Mouse (Mus musculus): ENCODE results near the gene Selenof. TPM values are rescaled to one million over a fixed set of nuclear protein-coding genes. Genes with fewer than 3 reads are reported as not detected.

The Selenof gene
- total RNA-seq, 1 experiment from 2014 or later, result 182 TPM

DNA sequence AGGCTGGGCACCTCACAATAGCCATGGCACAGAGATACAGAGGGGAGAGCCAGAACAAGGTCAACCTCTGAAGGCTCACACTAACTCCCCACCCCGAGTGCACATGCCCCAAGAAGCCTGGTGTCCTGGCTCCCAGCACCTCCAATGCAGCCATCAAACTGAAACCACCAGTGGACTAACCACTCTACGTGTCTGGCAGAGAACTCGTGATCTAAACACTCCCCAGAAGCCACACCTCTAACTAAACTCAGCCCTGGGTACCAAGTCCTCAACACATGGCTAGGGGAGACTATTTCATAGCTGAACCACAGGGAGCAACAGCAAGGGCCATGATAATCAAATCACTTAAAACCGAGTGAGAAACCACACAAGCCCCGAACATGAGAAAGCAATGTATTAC is 11.8 kb upstream of the Selenof start:
- ATAC-seq (ENCODE audit: extremely low read depth, insufficient number of reproducible peaks, low FRiP score, poor library complexity, severe bottlenecking), result no peak

DNA sequence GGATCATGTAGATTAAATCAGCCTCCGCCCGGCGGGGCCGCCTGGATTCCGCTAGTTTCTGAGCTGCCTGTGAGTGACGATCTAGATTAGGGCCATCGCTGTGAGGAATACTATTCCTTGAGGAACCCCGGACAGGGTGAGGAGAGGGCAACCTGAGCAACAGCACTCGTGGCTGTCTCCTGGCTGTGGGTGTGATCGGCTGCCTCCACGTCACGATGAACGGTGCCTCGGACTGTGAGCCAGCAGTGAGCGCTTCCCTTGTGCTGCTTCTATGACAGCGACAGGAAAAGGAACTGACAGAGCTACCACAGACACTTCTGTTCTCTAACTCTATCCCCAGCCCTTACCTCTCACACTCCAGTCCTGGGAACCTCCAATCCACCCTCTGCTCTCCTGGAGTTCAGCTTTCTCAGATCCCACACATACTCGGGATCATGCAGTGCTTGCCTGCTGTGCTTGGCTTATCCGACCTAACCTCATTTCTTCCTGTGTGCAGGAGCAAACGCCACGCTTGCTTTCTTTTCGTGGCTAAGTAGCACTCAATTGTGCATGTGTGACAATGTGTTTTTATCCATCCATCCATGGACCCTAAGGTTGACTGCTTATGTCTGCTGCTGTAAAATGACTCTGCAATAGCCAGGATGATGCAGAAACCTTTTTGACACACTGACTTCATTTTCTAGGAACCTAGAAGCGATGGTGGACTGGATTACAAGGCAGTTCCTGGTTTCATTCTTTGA is 8.4 kb upstream of the Selenof start:
- ATAC-seq (ENCODE audit: extremely low read depth, insufficient number of reproducible peaks, low FRiP score, poor library complexity, severe bottlenecking), result peak; percentile 79

DNA sequence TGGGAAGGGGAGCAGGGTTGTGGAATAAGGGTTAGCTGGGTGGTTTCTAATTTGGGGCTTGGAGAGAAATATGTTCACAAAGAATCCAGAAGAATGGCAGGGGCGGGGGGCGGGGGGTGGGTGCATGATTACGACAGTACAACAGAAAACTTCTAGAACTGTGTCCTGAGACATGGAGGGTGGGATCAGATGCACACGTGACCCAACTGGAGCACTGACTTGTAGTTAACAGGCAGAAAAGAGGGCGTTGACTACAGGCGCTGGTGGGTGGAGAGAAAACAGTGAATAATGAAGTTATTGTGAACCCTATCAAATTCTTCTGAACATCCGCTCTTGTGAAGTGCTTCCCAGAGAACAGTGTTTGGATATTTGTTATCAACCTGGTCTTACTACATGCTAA is 6.2 kb upstream of the Selenof start:
- no peak for ATAC-seq (ENCODE audit: extremely low read depth, insufficient number of reproducible peaks, low FRiP score, poor library complexity, severe bottlenecking)

DNA sequence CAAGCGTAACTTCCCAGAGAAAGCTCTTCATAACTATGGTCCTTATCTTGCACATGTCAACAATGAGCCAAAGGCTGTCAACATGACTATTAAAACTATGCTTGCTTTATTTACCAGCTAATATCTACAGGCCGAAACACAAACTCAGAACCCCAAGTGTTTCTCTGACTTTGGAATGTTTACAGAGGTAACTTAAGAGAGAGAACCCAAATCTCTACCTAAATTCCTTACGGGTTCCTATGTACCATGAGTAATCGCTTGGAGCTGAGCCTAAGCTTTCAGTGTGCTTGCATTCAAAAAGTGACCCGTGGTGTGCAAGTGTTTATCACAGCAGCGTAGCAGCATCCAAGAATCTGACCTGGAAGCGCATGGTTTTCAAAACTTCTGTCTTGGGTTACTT is 4.9 kb upstream of the Selenof start:
- ATAC-seq (ENCODE audit: extremely low read depth, insufficient number of reproducible peaks, low FRiP score, poor library complexity, severe bottlenecking), result no peak

DNA sequence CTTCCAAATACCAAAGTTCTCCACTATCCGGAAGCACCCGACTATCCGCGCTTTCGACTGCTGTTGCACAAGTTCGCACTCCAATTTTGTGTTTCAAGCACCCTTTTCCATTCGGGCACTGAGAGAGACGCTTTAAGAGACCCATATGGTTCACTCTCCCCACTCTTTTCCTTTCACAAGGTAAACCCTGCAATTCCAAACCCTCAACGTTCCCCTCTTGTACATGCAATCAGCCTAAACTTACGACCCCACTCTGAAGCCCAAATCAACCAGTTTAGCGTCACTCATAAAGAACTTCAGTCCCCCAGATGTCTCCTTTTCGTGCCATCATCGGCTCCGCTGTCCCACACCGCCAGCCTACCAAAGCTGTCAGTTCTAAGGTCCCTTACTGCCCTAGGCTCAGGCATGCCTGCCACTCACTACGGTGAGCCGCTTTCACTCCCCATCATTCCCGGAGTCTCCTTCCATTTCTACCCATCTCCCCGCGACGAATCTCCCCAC is 1.2 kb upstream of the Selenof start:
- ATAC-seq (ENCODE audit: extremely low read depth, insufficient number of reproducible peaks, low FRiP score, poor library complexity, severe bottlenecking), result no peak

DNA sequence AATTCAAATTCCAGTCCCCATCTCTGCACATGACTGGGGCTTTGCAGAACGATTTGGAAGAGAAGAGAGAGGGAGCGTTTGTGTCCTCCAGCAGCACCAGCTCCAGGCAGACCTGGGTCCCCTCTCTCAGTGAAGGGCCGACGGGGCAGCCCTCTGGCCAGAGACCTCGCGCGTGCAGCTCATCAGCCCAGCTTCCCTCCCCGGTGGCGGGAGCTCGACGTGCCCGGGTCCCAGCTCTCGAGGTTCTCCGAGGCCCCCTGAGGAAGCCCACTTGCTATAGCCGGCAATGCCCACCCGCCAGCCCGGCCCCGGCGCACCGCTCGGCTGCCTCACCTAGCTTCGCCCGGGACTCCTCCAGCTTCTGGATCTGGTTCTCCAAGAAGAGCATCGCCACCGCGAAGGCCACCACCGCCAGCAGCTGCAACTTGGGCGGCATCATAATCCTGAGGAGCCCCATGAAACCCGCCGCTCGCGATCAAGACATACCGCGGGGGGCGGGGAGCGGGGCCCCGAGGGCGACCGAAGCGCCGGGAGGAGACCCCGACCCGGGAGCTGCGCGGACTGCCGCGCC is 618 bp upstream of the Selenof start:
- no peak for ATAC-seq (ENCODE audit: extremely low read depth, insufficient number of reproducible peaks, low FRiP score, poor library complexity, severe bottlenecking)

DNA sequence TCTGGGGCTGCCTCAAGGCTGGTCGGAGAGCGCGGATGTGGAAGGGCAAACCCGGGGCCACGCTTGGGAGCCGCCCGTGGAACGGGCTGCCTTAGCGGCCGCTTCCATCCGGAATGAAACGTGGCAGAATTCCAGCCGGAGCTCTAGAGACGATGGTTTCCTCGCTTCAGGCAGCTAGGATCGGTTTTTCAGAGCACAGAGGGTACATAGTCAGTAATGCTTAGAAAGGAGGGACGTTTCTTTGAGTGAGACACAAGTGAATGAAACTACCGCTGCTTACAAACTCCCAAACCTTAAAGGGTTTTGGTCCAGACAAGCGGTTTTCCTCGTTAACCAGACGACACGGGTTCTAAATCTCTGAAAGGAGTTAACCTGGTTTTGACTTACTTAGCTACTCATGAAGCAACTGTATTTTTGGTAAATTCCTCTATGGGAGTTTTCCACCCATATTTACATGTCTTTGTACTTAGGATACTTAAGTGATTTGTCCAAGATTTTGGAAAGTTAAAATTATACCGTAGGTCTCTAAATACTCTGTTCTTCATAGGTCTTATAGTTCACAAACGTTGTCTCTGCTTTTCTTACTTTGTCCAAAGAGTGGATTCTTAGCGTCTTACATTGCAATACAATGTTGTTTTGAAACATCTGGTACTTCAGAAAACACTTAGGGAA is 848 bp downstream of the Selenof start:
- ATAC-seq (ENCODE audit: extremely low read depth, insufficient number of reproducible peaks, low FRiP score, poor library complexity, severe bottlenecking), result no peak

DNA sequence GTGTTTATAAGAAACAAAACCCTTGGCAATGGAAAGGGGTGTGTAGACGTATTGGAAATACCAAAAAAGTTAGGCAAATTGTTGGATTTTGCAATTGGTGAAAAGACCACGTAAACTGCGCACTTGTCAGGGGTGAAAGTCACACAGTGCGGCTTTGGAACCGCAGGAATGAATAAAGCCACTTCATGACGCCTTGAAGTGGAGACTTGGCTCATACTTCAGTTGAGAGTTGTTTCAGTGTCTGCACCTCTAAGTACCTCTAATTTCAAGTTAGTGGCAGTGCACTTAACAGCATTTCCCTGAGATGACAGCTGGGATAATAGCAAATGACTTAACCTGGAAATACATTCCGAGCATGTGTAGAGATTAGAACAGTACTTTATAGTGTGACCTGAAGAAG is 4.2 kb downstream of the Selenof start:
- ATAC-seq (ENCODE audit: extremely low read depth, insufficient number of reproducible peaks, low FRiP score, poor library complexity, severe bottlenecking), result no peak

DNA sequence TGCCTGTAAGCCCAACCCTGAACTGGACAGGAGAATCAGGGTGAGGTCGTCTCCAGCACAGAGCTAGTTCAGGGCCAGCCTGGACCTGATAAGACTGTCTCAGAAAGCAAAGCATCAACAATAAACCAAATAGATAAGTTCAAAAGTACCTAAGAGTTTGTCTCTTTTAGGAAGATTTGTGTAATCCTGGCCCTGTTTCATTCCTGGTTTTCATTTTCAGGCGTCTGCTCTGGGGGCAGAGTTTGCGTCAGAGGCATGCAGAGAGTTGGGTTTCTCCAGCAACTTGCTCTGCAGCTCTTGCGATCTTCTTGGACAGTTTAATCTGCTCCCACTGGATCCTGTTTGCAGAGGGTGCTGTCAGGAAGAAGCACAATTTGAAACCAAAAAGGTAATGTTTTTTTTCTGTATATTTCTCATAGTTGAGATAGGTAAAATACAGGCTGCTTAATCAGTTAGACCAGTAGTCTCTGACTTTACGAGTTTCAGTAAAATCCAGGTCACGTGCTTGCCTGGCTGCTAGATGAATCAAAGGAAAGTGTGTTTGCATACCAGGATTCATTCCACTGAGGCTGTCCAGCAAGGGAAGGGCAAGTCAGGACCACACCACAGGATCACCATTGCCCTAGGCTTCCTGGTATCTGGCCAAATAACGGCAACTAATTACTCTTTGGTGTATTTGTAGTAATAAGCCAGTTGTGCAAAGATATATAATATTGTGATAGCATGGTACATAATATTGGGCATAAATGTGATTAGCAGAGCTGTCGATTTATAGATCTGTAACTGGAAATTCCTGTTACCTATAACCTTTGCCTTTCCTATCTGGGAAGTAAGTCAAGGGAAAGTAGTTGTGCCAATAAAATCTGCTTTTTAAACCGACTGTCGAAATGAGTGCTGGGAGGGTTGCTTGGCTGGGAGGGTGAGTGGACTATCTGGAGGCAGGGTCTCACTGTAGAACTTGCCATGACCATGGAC is 7.5 kb downstream of the Selenof start:
- no peak for ATAC-seq (ENCODE audit: extremely low read depth, insufficient number of reproducible peaks, low FRiP score, poor library complexity, severe bottlenecking)

DNA sequence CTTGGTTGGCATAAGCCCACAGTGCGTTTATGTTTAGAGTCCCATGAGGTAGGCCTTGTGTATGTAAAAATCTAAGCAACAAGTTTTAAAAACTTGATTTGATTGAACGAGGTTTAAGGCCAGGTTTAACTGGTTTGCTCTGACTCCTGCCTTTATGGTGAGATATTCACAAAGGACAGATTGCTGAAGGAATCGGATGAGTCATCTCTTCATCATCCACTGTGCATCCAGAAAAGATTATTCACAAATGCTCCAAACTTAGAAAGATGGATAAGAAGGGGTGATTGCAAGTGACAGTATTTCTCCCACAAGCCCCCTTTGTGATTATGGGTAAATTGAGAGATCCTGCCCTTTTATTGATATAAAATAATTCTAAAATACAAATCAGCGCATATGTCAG is 8.8 kb downstream of the Selenof start:
- no peak for ATAC-seq (ENCODE audit: extremely low read depth, insufficient number of reproducible peaks, low FRiP score, poor library complexity, severe bottlenecking)

DNA sequence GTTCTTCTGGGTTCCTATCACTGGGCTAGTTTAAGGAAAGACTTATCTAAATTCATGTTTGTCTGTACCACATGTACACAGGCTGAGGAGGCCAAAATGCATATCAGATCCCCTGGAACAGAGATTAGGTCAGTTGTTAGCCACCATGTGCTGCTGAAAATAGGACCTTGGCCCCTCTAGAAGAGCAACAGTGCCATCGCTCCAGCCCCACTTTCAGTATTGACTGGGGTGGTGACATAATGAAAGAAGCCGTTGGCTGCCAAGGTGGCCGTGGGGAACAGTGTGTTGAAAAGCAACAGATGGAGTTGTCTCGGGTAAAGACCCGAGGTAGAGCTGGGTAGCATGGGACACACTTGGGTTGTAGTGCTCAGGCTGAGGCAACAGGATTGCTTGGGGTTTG is 9.7 kb downstream of the Selenof start:
- no peak for ATAC-seq (ENCODE audit: extremely low read depth, insufficient number of reproducible peaks, low FRiP score, poor library complexity, severe bottlenecking)

DNA sequence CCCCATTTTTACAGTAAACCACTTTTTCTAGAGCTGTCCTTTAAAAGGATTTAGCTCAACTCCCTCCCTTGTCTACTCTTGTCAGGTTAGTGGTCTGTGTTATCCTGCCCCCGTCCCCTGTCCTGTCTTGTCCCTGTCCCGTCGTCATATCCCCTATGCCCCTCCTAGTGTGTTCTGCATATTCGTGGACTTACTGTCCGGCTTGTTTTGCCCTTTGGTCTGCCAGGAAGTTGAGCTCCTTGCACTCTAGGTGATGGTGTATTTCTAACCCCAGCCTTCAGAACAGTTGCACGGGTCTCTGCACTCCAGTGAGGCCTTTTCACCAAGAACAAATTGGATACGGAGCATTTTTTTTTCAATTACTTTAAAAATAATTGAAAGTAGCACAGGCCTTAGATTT is 10.2 kb downstream of the Selenof start:
- ATAC-seq (ENCODE audit: extremely low read depth, insufficient number of reproducible peaks, low FRiP score, poor library complexity, severe bottlenecking), result no peak

DNA sequence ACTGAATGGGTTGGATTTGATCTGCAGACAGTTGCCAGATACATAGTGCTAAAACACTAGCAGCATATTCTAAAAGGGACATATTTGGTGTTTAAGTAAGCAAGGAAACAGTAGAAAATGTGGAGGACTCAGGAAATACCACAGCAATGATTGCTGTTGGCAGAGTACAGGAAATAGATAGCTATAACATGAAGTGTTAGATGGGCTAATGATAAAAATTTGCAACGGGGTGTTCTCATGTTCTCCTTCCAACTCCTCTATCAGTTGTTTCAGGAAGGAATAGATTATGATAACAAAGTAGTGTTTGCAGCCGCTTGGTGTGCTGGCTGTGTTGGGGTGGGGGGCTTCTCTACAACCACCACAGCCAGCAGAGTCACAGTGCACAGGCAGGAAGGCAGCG is 11.7 kb downstream of the Selenof start:
- no peak for ATAC-seq (ENCODE audit: extremely low read depth, insufficient number of reproducible peaks, low FRiP score, poor library complexity, severe bottlenecking)

DNA sequence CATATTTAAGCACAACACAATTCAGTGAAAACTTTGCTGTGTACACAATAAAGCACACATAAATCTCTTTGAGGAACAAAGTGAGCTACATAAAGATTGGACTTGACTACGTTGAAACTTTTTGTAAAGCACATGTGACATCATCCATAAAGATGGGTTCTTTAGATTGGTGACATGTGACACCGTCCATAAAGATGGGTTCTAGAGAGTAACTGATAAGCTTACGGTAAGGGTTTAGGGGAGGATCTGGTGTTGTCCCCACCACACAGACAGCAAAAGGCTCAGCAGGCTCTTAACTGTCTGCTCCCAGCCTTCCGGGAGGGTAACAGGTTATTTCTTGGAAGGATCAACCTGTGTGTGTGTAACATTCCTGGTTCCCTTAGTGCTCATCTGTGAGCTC is 12.2 kb downstream of the Selenof start:
- no peak for ATAC-seq (ENCODE audit: extremely low read depth, insufficient number of reproducible peaks, low FRiP score, poor library complexity, severe bottlenecking)

DNA sequence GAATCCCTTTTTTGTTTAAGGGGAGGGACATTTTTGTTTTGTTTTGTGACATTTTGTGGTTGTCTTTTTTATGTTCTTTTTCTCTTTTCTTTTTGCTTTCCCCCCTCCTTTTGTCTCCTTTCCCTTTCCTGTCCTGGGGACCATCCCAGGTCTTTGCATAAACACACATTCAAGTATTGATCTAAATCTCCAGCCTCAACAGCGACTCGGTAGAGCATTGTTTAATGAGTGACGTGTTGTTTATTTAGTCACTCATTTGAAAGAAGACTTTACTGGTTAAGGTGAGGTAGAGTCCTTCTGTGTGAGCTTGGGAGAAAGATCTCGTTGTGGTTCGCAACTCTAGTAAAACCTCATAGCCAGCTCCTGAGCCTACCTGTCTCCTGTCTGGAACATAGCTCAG is 13.7 kb downstream of the Selenof start:
- no peak for ATAC-seq (ENCODE audit: extremely low read depth, insufficient number of reproducible peaks, low FRiP score, poor library complexity, severe bottlenecking)

DNA sequence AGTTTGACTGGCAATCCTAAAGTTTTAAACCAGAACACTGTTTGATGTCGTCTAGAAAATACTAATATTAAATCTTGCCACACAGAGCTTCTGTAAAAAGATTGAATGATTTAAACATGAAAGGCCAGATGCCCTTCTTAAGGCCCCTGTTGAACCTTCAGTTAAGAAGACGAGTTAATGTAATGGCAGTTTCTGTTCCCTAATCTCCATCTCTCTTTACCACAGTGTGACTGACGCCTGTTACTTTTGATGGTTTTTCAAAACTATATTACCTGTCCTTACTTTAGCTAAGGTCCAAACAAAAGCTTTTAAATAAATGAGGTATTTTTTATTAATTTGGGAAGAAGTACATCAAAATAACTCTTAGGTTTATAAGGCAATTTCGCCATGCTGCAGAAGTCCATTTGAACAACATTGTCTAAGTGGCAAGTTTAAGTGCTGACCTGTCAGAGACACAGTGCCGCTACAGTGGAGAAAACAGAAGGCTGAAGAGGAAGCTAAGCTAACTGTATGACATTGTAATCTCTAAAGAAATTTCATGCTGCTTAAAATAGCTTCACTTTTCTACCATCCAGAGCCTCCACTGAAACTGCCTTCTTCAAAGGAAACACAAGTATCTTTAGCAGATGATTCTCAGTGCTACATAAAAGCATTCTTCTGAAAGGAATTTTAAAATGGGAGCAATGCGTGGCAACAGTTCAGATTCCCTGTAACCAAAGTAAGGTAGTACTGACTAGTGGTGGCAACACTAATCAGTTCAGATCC is 14.9 kb downstream of the Selenof start:
- ATAC-seq (ENCODE audit: extremely low read depth, insufficient number of reproducible peaks, low FRiP score, poor library complexity, severe bottlenecking), result peak; percentile 77

DNA sequence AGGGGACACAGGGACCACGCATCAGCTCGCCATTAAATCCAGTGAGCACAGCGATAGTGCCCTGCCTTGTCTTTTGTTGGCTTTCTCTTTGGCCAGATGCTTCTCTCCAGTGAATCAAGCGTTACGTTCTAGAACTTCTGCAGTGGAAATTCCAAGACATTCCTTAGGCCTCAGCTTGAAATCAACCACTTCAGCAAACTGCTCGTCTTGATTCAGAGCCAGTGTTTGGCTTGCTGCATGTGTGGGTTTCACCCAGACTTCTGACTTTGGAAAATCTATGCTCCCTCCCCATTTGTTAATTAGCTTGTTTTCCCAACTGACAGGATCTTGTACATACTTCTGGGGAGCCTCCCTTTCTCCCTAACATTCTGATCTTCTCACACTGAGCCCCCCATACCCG is 16.6 kb downstream of the Selenof start:
- ATAC-seq (ENCODE audit: extremely low read depth, insufficient number of reproducible peaks, low FRiP score, poor library complexity, severe bottlenecking), result no peak

DNA sequence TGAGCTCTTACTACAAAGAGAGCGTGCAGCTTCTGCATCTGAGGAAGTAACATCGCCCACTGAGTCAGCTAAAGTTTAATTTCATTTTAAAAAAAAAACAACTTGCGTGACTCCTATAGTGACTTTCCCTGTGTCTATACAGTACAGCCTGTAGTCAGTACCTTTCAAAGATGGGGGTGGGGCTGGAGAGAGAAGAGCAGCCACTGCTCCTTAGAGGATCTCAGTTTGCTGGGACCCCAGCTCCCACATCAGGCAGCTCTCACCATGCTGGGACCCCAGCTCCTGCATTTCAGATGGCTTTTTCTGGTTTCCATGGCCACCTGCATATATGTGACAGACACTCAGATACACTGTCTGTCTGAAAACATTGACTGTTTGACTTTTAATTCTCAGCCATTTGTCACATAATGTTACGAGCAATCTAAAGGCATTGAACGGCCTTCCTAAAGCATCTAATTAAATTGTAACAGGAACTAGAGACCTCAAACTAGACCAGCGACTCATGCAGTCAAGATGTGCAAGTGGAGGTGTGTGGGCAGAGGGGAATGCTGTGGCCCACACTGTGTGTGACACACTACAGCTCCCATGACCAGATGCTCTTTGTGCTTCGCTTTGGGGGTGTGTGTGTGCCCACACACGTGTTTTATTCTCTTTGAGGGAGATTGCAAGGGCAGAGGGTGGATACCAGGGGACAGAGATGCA is 19.2 kb downstream of the Selenof start:
- no peak for ATAC-seq (ENCODE audit: extremely low read depth, insufficient number of reproducible peaks, low FRiP score, poor library complexity, severe bottlenecking)
